Mouse (Mus musculus): ENCODE results near the gene Dnlz. TPM values are rescaled to one million over a fixed set of nuclear protein-coding genes. Genes with fewer than 3 reads are reported as not detected.
A peak's percentile ranks its signal among the peaks of the same experiment; 100 is the strongest.

Dnlz gene
- polyA plus RNA-seq, 1 experiment from 2014 or later: 28.3 TPM

DNA sequence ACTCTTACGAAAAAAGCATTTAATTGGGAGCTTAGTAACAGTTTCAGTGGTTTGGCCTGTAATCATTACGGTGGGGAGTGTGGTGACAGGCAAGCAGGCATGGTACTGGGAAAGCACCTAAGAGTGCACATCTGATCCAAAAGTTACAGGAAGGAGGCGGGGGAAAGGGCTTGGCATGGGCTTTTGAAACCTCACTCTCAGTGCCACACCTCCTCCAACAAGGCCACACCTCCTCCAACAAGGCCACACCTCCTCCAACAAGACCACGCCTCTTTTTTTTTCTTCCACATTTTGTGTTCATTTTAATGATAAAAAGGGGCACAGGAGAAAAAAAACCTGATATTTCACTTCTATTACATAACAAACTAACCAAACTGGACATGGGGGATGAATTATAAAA lies 24.1 kb downstream of the Dnlz start:
- no peak for ATAC-seq (ENCODE audit: low FRiP score)
- WGBS: 94% methylated on average over 4 of the region's 4 CpGs
- no peaks in the 10 kb centered on the region for H3K4me1 ChIP-seq (replicated peaks; ENCODE audit: control insufficient read depth, insufficient read depth, low read length)
- H3K9me3 ChIP-seq (ENCODE audit: control insufficient read depth, low read length): no peaks in the 10 kb centered on the region
- no peak for DNase-seq (ENCODE audit: low spot score)
- no peak overlapping the region for H3K4me2 ChIP-seq (replicated peaks)
- no peak overlapping the region for H3K27ac ChIP-seq
- no peaks in the 10 kb centered on the region for H3K27me3 ChIP-seq (ENCODE audit: control insufficient read depth, insufficient read depth, low read length)
- no peak overlapping the region for H3K9ac ChIP-seq
- H3K4me3 ChIP-seq (replicated peaks; ENCODE audit: low read length): no peak overlapping the region
- peaks cover 95% of the 10 kb centered on the region for H3K36me3 ChIP-seq (replicated peaks; ENCODE audit: control insufficient read depth, insufficient read depth)

DNA sequence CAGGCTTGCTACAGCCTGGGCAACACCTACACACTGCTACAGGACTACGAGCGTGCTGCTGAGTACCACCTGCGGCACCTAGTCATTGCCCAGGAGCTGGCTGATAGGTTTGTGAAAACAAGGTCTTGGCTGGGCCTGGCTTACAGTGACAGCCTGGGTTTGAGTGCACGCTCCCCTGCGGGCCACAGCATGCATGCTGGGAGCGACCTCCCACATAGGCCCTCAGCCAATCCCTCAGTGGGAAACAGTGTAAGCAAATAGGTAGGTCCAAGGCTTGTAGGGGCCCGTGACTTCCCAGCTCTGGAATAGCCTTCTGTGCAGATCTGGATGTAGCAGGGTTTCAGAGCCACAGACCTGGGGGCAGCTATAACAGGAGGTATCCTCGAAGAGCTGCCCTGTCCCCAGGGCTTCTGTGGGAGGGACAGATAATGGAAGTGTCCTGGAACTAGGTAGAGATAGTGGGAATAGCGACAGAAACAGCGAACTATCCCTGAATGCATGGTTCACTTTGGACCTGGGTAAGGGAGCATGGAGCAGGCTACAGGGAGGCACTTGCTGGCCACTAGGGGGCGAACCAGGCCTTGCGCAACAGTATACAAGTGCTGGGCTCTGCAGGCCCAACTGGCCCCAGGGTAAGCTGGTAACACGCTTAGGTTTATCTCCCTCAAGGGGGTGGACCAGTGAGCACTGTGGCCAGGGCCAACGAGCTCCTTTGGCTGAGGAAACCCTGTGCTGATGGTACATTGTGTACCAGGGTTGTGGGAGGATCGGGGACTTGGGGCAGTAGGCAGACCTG lies 26.3 kb downstream of the Dnlz start:
- peaks cover 10% of the 10 kb centered on the region; the same call in 1 of the 2 replicates for H3K4me1 ChIP-seq (replicated peaks; ENCODE audit: control insufficient read depth, insufficient read depth, low read length)
- H3K4me2 ChIP-seq (replicated peaks): no peak overlapping the region
- DNase-seq (ENCODE audit: low spot score): peak; percentile 51
- H3K4me3 ChIP-seq (replicated peaks; ENCODE audit: low read length): no peak overlapping the region
- no peak overlapping the region for H3K27ac ChIP-seq
- 67% methylated on average over 15 of the region's 15 CpGs for WGBS
- peaks cover 81% of the 10 kb centered on the region for H3K36me3 ChIP-seq (replicated peaks; ENCODE audit: control insufficient read depth, insufficient read depth)
- no peak overlapping the region for H3K9ac ChIP-seq
- no peaks in the 10 kb centered on the region for H3K27me3 ChIP-seq (ENCODE audit: control insufficient read depth, insufficient read depth, low read length)
- peak; percentile 48; the same call in 1 of the 2 replicates for ATAC-seq (ENCODE audit: low FRiP score)
- H3K9me3 ChIP-seq (ENCODE audit: control insufficient read depth, low read length): no peaks in the 10 kb centered on the region

DNA sequence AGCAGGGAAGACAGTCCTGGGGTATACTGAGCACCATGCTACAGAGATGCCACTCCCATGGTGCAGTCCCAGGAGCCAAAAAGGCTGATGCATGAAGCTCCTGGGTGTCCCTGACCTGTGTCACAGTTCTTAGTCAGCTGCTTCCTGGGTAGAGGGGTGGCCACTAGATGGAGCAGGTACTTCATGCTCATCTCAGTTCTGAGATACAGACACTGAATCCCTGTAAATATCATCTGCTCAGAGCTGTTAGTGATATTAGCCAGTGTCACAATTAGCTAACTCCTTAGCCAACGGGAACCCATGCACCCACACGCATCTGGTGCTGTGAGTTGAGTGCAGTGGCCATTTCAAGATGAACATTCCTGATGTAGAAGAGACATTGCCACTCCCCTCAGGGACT lies 27.0 kb downstream of the Dnlz start:
- Histone ChIP-seq H3K27ac (no peak overlapping the region), H3K9me3 (ENCODE audit: control insufficient read depth, low read length) (no peaks in the 10 kb centered on the region), H3K9ac (no peak overlapping the region), H3K4me3 (replicated peaks; ENCODE audit: low read length) (no peak overlapping the region), H3K36me3 (replicated peaks; ENCODE audit: control insufficient read depth, insufficient read depth) (peaks cover 74% of the 10 kb centered on the region), H3K4me1 (replicated peaks; ENCODE audit: control insufficient read depth, insufficient read depth, low read length) (peaks cover 12% of the 10 kb centered on the region), H3K27me3 (ENCODE audit: control insufficient read depth, insufficient read depth, low read length) (no peaks in the 10 kb centered on the region), H3K4me2 (replicated peaks) (no peak overlapping the region)
- DNase-seq (ENCODE audit: low spot score) (no peak), ATAC-seq (ENCODE audit: low FRiP score) (no peak)
- 88% methylated on average over 2 of the region's 2 CpGs for WGBS

DNA sequence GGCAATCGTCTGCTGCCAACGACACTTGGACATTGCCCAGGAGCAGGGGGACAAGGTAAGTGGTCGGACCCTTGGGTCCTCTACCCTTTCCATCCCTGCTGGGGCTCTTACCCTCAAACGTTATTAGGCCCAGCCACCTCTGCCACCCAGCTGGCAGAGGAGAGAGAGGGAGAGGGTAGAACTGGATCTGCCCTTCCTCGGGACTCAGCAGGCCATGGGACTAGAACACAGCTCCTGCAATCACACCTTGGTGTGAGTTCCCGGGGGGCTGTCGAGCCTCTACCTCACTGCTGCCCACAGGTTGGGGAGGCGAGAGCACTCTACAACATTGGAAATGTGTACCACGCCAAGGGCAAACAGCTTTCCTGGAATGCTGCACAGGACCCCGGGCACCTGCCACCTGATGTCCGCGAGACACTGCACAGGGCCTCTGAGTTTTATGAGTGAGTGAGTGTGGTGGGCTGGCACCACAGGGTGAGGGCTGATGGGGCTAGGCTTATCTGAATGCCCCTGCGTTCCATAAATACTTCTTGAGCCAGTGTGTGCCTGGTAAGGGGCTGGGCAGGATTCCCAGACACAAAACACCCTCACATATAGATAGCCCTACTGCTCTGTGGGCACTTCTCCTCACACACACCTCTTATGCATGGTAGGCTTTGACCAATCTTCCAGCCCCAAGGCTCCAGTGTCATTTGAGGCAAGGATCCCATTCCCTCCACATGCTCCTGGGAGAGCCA lies 28.2 kb downstream of the Dnlz start:
- no peak overlapping the region for H3K4me2 ChIP-seq (replicated peaks)
- no peak overlapping the region for H3K4me3 ChIP-seq (replicated peaks; ENCODE audit: low read length)
- no peak for ATAC-seq (ENCODE audit: low FRiP score)
- no peaks in the 10 kb centered on the region for H3K9me3 ChIP-seq (ENCODE audit: control insufficient read depth, low read length)
- DNase-seq (ENCODE audit: low spot score): no peak
- peaks cover 24% of the 10 kb centered on the region for H3K4me1 ChIP-seq (replicated peaks; ENCODE audit: control insufficient read depth, insufficient read depth, low read length)
- H3K36me3 ChIP-seq (replicated peaks; ENCODE audit: control insufficient read depth, insufficient read depth): peaks cover 62% of the 10 kb centered on the region
- no peaks in the 10 kb centered on the region for H3K27me3 ChIP-seq (ENCODE audit: control insufficient read depth, insufficient read depth, low read length)
- H3K9ac ChIP-seq: no peak overlapping the region
- no peak overlapping the region for H3K27ac ChIP-seq
- WGBS: 98% methylated on average over 13 of the region's 13 CpGs

DNA sequence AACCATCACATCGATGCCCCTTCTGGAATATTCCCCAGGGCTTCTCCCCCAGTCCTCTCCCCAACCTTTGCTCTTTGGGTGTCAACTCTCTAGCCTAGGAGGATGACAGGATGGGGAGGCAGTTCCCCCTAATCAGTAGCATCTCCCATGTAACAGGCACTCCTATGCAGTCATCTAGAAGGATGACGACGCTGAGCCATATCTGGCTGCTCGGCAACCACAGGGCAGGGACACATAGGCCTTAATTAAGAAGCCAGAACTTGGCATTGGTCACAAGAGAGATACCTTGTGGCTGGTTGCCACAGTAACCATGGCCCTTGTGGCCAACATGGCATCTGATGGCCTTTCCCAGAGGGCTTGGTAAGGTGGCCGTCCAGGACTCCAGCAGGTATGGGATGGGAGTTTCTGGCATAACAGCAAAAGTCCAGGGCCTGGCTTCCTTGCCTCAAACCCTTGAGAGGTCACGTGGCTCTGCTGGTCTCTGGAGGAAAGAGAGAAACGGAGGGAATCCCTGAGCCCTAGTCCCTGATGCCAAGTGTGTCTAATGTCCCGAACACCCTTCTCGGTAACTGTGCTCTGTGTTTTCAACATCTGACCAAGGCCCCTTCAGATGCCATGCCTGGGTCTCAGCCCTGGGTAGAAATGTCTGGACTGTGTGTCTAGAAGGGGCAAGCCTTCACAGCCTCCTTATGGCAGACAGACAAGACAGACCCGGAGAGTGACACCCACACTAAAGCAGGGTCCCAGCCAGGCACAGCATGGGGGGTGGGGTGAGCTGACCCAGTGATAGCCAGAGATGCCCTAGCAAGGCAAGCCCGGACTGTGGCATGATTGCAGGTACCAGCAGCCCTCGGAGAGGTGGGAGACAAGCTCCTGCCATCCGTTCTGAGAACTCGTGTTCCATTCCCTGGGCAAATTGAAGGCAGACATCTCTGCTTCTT lies 31.4 kb downstream of the Dnlz start:
- Histone ChIP-seq H3K9ac (no peak overlapping the region), H3K9me3 (ENCODE audit: control insufficient read depth, low read length) (no peaks in the 10 kb centered on the region), H3K27ac (no peak overlapping the region), H3K4me2 (replicated peaks) (no peak overlapping the region), H3K27me3 (ENCODE audit: control insufficient read depth, insufficient read depth, low read length) (no peaks in the 10 kb centered on the region), H3K36me3 (replicated peaks; ENCODE audit: control insufficient read depth, insufficient read depth) (peaks cover 34% of the 10 kb centered on the region), H3K4me1 (replicated peaks; ENCODE audit: control insufficient read depth, insufficient read depth, low read length) (peaks cover 49% of the 10 kb centered on the region), H3K4me3 (replicated peaks; ENCODE audit: low read length) (no peak overlapping the region)
- DNase-seq (ENCODE audit: low spot score) (no peak), ATAC-seq (ENCODE audit: low FRiP score) (no peak)
- 84% methylated on average over 14 of the region's 14 CpGs for WGBS

DNA sequence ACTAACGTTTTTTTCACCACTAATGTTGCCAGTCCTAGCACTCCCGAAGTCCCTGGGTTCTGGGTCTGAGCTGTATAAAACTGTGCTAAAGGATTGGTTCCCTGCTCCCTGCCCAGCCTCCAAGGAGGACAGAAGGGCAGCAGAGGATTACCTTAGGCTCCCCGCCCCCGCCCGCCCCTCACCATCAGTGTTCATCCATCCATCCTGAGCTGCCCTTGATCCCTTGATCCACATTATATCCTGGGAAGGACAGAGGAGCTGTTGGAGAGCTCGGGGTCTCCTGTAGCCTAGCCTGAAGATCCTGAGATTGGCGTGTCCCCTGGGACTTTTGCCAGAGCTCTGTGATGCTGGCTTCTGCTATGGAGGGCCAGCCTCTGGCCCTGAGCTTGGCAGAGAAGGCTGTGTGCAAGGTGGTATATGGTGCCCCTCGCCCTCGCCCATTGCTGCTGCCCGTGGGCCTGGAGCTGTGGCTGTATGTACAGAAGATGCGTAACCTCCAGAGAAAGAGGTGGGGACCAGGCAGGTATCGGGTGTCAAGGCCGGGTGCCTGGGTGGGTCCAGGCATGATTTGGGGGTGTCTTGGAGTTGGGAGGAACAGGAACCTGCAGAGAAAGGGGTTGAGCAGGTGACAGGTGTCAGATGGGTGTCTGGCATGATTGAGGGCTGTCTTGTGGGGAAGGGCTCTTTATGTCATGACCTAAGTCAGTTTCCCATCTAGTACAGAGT lies 32.2 kb downstream of the Dnlz start:
- no peaks in the 10 kb centered on the region for H3K9me3 ChIP-seq (ENCODE audit: control insufficient read depth, low read length)
- no peaks in the 10 kb centered on the region for H3K27me3 ChIP-seq (ENCODE audit: control insufficient read depth, insufficient read depth, low read length)
- peaks cover 53% of the 10 kb centered on the region for H3K4me1 ChIP-seq (replicated peaks; ENCODE audit: control insufficient read depth, insufficient read depth, low read length)
- no peak for ATAC-seq (ENCODE audit: low FRiP score)
- no peak for DNase-seq (ENCODE audit: low spot score)
- H3K36me3 ChIP-seq (replicated peaks; ENCODE audit: control insufficient read depth, insufficient read depth): peaks cover 26% of the 10 kb centered on the region
- H3K9ac ChIP-seq: no peak overlapping the region
- no peak overlapping the region for H3K27ac ChIP-seq
- 87% methylated on average over 13 of the region's 13 CpGs for WGBS
- H3K4me3 ChIP-seq (replicated peaks; ENCODE audit: low read length): no peak overlapping the region
- H3K4me2 ChIP-seq (replicated peaks): 0 out of 2 replicates have a peak overlapping the region, but pooled peaks have one; percentile 2

DNA sequence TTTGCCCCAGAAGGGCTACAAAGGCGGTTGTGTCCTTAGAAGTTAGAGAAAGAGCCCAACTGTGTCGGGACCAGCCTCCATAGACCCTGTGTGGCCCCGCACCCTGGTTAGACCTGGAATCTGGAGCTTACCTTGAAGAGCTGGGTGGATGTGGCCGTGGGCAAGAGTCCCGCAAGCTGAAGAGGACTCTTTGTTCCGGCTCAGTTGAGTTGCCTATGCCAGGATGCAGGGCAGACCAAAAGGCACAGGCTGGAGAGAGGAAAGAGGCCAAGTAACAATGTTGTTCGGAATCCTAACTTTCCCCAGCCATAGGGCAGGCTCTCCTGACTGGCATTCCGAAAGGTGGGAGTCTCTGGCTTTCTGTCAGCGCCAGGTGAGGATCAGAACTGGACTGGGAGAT lies 32.8 kb downstream of the Dnlz start:
- H3K4me3 ChIP-seq (replicated peaks; ENCODE audit: low read length): no peak overlapping the region
- DNase-seq (ENCODE audit: low spot score): no peak
- H3K36me3 ChIP-seq (replicated peaks; ENCODE audit: control insufficient read depth, insufficient read depth): peaks cover 20% of the 10 kb centered on the region
- H3K27me3 ChIP-seq (ENCODE audit: control insufficient read depth, insufficient read depth, low read length): no peaks in the 10 kb centered on the region
- peaks cover 59% of the 10 kb centered on the region for H3K4me1 ChIP-seq (replicated peaks; ENCODE audit: control insufficient read depth, insufficient read depth, low read length)
- 90% methylated on average over 9 of the region's 9 CpGs for WGBS
- H3K27ac ChIP-seq: no peak overlapping the region
- no peak for ATAC-seq (ENCODE audit: low FRiP score)
- no peaks in the 10 kb centered on the region for H3K9me3 ChIP-seq (ENCODE audit: control insufficient read depth, low read length)
- H3K4me2 ChIP-seq (replicated peaks): no peak overlapping the region
- no peak overlapping the region for H3K9ac ChIP-seq

DNA sequence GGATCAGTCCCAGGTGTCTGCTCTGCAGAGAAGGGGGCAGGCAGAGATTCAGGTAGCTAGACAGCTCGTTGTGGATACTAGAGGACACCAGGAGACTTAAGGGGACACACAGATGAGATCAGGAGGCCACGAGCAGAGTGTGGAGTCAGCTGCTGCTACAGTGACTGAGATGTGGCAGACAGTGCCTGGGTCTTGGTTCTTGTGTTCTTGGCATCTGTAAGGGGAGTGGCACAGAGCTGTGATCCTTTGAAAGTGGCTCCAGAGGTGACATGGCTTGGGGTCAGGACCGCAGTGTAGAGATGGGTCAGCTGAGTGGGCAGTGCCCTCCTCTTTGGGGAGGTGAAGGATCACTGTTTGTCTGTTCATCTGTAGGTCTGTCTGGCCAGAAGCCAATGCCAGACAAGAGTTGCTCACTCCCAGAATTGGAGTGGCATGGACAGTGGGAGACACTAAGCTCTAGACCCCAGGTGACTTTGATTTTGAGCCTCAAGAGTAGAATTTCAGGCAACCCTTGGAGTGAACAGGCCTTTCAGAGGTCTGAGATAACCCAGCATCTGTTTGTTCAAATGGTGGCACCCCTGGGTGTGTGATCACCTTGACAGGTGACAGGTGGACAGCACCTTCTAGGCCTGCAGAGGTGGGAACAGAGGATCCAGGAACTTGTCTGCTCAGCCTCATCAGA lies 33.8 kb downstream of the Dnlz start:
- Histone ChIP-seq H3K9ac (peak overlapping the region; percentile 81; the same call in 1 of the 2 replicates), H3K4me1 (replicated peaks; ENCODE audit: control insufficient read depth, insufficient read depth, low read length) (peaks cover 60% of the 10 kb centered on the region), H3K27ac (no peak overlapping the region), H3K9me3 (ENCODE audit: control insufficient read depth, low read length) (no peaks in the 10 kb centered on the region), H3K36me3 (replicated peaks; ENCODE audit: control insufficient read depth, insufficient read depth) (peaks cover 10% of the 10 kb centered on the region), H3K27me3 (ENCODE audit: control insufficient read depth, insufficient read depth, low read length) (no peaks in the 10 kb centered on the region), H3K4me3 (replicated peaks; ENCODE audit: low read length) (0 out of 2 replicates have a peak overlapping the region, but pooled peaks have one; percentile 52), H3K4me2 (replicated peaks) (peak overlapping the region; percentile 99)
- ATAC-seq (ENCODE audit: low FRiP score): no peak
- 92% methylated on average over 3 of the region's 3 CpGs for whole genome bisulfite sequencing
- DNase-seq (ENCODE audit: low spot score): no peak

Measured in hindbrain, embryonic 14.5 days (tissue).